Mouse (Mus musculus) E14TG2a.4 (cell line): ENCODE data around the gene Hnrnpl.

ENCODE experiments used
- CTCF ChIP-seq: conservative IDR thresholded peaks from 2 replicates; pipeline ENCODE4 v1.5.1; 2014; ENCODE audit warnings: low read length
- POU5F1 ChIP-seq: IDR thresholded peaks from 2 replicates; pipeline ENCODE4 v1.6.1; 2014; ENCODE audit warnings: low read length, borderline replicate concordance

DNA sequence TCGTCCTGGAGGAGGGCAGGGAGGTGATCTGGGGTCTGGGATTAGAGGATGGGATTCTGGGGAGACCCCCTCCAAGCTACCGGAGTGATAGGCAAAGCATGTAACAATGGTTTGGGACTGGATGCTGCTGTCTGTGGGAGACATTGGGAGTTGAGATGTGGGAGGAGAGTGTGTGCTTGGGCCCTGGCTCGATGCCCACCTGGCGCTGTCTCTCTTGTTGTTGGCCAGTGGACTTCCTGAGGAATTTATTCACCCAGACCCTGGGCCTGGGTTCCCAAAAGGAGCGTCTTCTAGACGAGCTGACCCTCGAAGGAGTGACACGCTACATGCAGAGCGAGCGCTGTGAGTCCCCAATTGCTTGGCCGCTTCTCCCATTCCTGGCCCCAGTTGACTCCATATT is 36.5 kb upstream of the Hnrnpl start:
- TF ChIP-seq CTCF: no peak
- no peak for TF ChIP-seq POU5F1
